Mouse (Mus musculus) B cell, adult 2 months (primary cell): ENCODE data around the gene Rabep2.
"Not testable (repeated sequence)": the region's sequence is repeated elsewhere in the genome, so short reads cannot be mapped to it uniquely, and the experiment has no call there.

Source experiments
- DNase-seq, 2 experiments: peaks; one replicate each; pipeline ENCODE4 v3.0.0; 2022

Rabep2 gene

GRCm38 (mm10) chr7:126428631-126429502, at the start of gene Rabep2:
Rabep2 (plus strand) TSS chr7:126428759.
- peak; percentile 93 to 94 for DNase-seq

GRCm38 (mm10) chr7:126383565-126383964, 45.0 kb upstream of the Rabep2 start:
- DNase-seq, result no peak

GRCm38 (mm10) chr7:126388185-126388584, 40.4 kb upstream of the Rabep2 start:
- DNase-seq, result no peak

GRCm38 (mm10) chr7:126392086-126392884, 36.3 kb upstream of the Rabep2 start:
- not testable (repeated sequence) for DNase-seq

DNA sequence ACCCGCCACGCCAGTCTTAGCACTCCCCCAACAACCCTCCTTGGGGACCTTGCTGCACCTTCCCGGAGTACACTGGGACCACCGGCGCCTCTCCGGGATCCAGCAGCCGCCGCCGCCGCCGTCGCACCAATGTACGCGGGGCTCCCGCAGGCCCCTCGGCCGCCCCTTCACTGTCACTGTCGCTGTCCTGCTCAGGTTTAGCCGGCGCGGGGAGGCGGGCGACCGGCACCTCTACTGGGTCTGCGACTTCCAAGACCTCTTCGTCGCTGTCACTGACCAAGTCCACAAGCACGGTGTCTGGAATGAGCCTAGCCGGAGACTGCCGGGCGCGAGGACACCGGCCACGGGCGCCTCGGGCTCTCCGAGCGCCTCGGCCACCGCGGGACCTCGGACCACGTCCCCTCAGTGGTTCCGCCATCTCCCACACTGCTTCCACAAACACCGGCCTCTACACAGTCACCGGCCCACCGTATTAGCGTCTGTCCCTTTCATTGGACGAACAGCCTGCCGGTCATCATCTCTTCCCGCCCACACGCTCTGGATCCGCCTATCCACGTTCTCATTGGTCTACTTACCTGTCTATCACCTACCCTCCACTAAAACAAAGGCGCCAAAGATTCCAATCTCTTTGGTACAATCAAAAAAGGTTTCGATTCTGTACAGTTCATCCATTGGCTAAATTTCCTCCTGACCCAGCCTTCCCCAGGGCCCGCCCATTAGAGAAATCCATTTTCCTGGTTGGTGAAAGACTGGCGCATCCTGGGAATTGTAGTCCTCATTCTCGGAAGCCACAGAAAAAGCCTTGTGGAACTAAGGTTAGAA, 32.0 kb upstream of the Rabep2 start, which contains the start of gene Nfatc2ip:
Gene Nfatc2ip, minus strand, starts transcription at position 440 of the 822 bp plus-strand sequence.
- DNase-seq, result peak; percentile 92

GRCm38 (mm10) chr7:126397221-126397620, 31.3 kb upstream of the Rabep2 start:
- no peak for DNase-seq

GRCm38 (mm10) chr7:126397822-126398221, 30.7 kb upstream of the Rabep2 start:
- DNase-seq, result no peak

GRCm38 (mm10) chr7:126399548-126399947, 29.0 kb upstream of the Rabep2 start:
- peak; percentile 95 to 96 for DNase-seq

DNA sequence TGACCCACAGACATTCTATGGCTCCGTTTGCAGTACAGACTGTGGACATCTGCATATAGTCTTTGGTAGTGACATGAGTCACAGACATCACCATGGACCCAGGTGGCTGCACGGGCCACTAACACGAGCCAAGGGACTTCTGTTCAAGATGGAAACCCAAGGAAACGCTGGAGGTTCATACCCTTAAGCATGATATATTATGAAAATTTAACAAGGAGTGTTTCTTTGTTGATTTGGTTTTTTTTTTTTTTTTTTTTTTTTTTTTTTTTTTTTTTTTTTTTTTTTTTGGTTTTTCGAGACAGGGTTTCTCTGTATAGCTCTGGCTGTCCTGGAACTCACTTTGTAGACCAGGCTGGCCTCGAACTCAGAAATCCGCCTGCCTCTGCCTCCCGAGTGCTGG, 26.0 kb upstream of the Rabep2 start:
- DNase-seq, result not testable (repeated sequence)

- no peak for DNase-seq
Measured at GRCm38 (mm10) chr7:126408686-126409085, 19.9 kb upstream of the Rabep2 start.

GRCm38 (mm10) chr7:126411061-126411460, 17.5 kb upstream of the Rabep2 start:
- DNase-seq, result no peak

DNA sequence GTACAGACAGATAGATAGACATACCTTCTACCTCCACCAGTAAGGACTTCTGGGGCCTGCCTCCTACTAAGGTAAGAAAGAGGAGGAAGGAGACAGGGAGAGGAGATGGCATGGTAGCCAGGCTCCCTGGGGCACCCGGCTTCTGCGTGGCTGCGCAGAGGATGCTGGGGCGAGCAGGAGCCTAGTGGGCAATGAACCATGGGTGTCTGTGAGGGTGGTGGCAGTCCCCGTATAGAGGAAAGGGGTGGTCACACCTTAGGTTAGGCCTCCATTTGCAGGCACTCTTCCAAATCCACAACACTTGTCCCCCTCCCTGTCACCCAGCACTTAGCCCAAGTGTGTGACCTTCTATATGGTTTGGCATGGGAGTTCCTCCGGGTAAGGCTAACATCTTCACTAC, 13.8 kb upstream of the Rabep2 start, which contains the start of gene Cd19:
Gene Cd19, minus strand, starts transcription at position 165 of the 400 bp plus-strand sequence.
- DNase-seq, result peak; percentile 73 to 75

GRCm38 (mm10) chr7:126416615-126417014, 11.9 kb upstream of the Rabep2 start:
- DNase-seq, result peak; percentile 78 to 83

- DNase-seq, result peak; percentile 66
Measured at GRCm38 (mm10) chr7:126417045-126417444, 11.5 kb upstream of the Rabep2 start.

DNA sequence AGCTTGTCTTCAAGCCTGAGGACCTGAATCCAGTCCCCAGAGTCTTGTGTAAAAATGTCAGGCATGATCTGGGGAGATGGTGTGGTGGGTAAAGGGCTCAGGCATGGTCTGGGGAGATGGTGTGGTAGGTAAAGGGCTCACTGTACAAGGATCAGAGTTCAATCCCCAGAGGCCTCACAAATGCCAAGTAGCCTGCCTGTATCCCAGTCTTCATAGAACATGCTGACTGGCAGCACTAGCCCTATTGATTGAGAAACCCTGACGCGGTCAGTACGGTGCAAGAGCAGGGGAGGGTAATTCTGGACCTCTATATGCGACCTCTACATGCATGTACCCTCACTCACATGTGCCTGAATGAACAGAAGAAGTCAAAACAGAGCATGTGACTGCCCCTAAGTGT, 11.0 kb upstream of the Rabep2 start:
- DNase-seq, result peak; percentile 24 to 29

DNA sequence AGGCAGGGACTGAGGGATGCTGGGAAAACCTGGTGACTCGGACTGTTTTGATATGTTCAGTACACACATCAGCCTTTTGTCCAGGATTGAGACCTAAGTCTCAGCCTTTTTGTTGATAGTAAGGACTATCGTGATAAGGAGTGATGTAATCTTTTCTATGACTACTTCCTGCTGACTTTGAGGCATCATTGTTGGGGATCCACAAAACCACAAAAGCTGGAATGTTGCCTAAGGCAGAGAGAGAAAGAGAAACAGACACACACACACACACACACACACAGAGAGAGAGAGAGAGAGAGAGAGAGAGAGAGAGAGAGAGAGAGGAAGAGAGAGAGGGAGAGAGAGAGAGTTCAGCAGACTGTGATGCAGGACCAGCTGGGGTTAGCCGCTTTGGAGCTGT, 10.1 kb upstream of the Rabep2 start:
- DNase-seq, result no peak

- DNase-seq, result peak; percentile 67
Measured at GRCm38 (mm10) chr7:126421756-126422155, 6.8 kb upstream of the Rabep2 start.

DNA sequence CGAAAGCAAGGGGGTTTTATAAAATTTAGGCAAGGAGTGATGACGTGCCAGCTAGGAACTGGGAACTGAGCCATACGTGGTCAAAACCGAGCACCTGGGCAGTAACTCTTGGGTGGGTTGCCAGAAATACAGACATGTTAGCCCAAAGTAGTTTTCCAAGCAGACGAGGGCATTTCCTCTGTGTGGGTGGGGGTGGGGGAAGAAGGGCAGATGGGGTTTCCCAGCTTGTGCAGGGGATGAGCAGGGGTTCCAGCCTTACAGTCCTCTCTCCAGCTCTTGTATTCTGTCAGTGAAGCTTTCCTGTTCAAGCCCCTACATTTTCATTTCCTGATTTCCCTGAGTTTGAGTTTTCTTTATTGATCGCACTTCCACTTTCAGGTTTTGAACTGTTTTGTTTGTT, 4.4 kb upstream of the Rabep2 start:
- peak; percentile 24 to 26 for DNase-seq

GRCm38 (mm10) chr7:126427323-126427860, 1.2 kb upstream of the Rabep2 start:
- no peak for DNase-seq

GRCm38 (mm10) chr7:126428154-126428553, 405 bp upstream of the Rabep2 start:
- DNase-seq, result peak in 1 of 2 experiments; percentile 22

DNA sequence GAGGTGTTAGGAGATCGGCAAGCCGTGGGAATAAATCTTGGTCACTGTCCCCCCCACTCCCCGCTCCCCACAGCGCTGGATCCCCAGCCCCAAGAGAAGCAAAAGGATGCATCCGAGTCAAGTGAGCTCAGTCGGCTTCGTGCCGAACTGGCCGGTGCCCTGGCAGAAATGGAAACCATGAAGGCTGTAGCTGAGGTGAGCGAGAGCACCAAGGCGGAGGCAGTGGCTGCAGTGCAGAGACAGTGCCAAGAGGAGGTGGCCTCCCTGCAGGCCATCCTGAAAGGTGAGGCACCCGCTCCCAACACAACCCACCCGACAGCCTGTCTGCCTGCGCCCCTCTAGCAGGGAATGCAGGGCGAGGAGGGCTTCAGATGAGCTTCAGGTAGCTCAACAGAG, 942 bp downstream of the Rabep2 start:
- no peak for DNase-seq

DNA sequence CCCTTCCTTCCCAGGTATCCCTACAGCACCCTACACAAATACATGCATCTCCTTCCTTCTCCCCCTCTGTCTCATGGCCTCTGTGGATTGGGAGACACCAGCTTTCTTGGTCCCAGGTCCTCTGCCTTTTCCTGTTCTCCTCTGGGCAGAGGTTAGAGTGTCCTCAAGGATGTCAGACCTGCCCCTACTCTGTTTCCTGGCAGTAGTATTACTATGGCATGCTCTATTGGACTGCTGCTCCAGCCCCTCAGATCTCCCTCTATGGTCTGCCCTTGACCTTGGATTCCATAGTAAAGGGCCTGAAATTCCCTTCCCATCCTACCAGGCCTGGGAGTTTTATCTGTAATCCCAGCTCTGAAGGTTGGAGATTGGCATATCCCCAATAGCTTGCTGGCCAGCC, 1.6 kb downstream of the Rabep2 start:
- DNase-seq, result no peak
